Mouse (Mus musculus): ENCODE measurements around the gene Sorcs1. TPM values are rescaled to one million over a fixed set of nuclear protein-coding genes. Genes with fewer than 3 reads are reported as not detected.

Sorcs1 gene
- polyA plus RNA-seq, 1 experiment, result not detected

- H3K27me3 ChIP-seq (replicated peaks), result no peaks in the 10 kb centered on the region
- H3K36me3 ChIP-seq (replicated peaks; ENCODE audit: low read length), result no peaks in the 10 kb centered on the region
- TF ChIP-seq FLI1 (IDR thresholded peaks at IDR 0.05; ENCODE audit: low read length) (no peak), GATA1 (IDR thresholded peaks at IDR 0.05; ENCODE audit: borderline replicate concordance, low read length) (no peak)
- no peaks in the 10 kb centered on the region for H3K4me1 ChIP-seq
- 0 out of 2 replicates have a peak, but pooled peaks cover 2% of the 10 kb centered on the region for H3K9me3 ChIP-seq
- no peak overlapping the region for H3K4me3 ChIP-seq (replicated peaks)
Measured at GRCm38 (mm10) chr19:50196592-50196991, 481.9 kb downstream of the Sorcs1 start.

DNA sequence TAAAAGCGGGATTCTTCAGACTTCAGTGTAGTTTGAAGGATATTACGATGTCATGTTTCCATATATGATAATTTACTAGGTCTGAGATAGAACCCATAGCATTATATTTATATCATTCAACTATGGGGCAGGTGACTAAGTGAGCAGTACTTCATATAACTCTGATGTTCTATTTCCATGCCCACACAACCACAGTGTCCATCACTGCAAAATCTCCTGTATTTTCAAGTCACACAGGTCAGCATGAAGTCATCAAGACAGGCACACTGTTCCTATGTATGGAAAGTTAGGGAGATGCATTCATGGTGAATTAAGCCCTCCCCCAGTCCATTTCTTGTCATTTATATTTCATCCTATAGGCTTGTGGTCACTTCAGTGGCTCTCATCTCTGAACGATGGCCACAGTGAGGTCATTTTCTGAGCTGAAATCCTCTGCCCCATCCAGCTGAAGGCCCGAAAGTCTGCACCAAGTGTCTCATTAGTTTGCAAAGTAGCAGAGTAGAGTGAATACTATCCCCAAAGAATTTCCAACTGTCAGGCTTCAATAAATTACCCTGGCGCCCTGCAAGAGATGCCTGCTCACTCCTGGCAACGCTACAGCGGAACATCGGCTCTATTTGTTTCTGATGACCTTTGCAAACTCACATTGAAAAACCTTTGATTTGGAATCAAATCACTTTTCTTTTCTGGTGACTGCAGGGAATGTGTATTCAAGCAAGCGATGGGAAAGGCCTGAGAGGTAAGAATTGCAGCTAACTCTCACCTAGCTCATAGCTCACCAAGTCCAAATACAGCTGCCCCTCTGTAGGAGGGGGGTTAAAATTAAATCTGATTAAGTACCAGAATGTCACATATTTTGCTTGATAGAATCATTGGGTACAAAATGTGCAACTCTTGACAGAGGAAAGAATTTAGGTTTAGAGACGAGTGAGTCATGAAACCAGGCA, 492.4 kb downstream of the Sorcs1 start:
- Histone ChIP-seq H3K4me3 (replicated peaks) (no peak overlapping the region), H3K4me1 (no peaks in the 10 kb centered on the region; the same call in 1 of the 2 replicates), H3K36me3 (replicated peaks; ENCODE audit: low read length) (no peaks in the 10 kb centered on the region), H3K9me3 (no peaks in the 10 kb centered on the region), H3K27me3 (replicated peaks) (no peaks in the 10 kb centered on the region)
- TF ChIP-seq FLI1 (IDR thresholded peaks at IDR 0.05; ENCODE audit: low read length) (no peak), GATA1 (IDR thresholded peaks at IDR 0.05; ENCODE audit: borderline replicate concordance, low read length) (no peak)

GRCm38 (mm10) chr19:50184901-50185623, 493.4 kb downstream of the Sorcs1 start:
- Histone ChIP-seq H3K36me3 (replicated peaks; ENCODE audit: low read length) (no peaks in the 10 kb centered on the region), H3K9me3 (no peaks in the 10 kb centered on the region), H3K27me3 (replicated peaks) (no peaks in the 10 kb centered on the region), H3K4me1 (no peaks in the 10 kb centered on the region; the same call in 1 of the 2 replicates), H3K4me3 (replicated peaks) (peak overlapping the region; percentile 46)
- no peak for TF ChIP-seq FLI1 (IDR thresholded peaks at IDR 0.05; ENCODE audit: low read length)
- no peak for TF ChIP-seq GATA1 (IDR thresholded peaks at IDR 0.05; ENCODE audit: borderline replicate concordance, low read length)

DNA sequence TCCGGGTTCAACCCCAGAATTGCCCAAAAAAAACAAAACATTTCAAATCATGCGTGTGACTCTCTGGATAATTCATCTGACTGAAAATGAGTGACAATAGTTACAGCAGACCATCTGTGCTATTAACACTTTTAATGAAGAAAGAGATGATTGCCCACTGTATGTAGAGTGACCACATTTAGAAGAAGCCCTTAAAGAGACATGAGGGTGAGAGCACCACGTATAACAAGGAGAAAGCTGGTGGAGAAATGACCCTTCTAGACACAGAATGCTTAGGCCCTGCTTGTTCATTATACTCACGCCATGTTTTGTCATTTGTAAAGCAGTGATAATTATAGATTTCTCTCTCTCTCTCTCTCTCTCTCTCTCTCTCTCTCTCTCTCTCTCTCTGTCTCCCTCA, 499.6 kb downstream of the Sorcs1 start:
- Histone ChIP-seq H3K4me3 (replicated peaks) (no peak overlapping the region), H3K9me3 (no peaks in the 10 kb centered on the region), H3K36me3 (replicated peaks; ENCODE audit: low read length) (no peaks in the 10 kb centered on the region), H3K4me1 (no peaks in the 10 kb centered on the region), H3K27me3 (replicated peaks) (no peaks in the 10 kb centered on the region)
- TF ChIP-seq GATA1 (IDR thresholded peaks at IDR 0.05; ENCODE audit: borderline replicate concordance, low read length), result no peak
- TF ChIP-seq FLI1 (IDR thresholded peaks at IDR 0.05; ENCODE audit: low read length), result no peak

DNA sequence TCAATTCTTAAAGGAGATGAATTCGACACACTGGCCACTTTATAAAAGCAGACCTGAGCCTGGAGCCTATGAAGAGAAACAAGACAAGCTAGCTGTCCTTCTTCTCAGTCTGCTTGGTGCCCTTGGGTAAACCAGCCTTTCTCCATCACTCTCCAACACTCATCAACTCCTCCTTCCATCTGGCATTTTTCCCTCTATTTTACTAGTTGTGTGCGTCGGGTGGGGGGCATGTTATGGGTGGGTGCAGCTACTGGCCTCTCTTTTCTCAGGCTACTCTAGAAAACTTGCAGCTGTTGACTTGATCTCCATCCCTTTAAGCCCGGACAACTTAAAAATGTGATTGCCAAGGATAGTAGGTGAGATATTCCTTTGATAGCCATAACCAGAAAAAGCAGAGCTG, 500.3 kb downstream of the Sorcs1 start:
- Histone ChIP-seq H3K36me3 (replicated peaks; ENCODE audit: low read length) (no peaks in the 10 kb centered on the region), H3K4me1 (no peaks in the 10 kb centered on the region), H3K27me3 (replicated peaks) (no peaks in the 10 kb centered on the region), H3K9me3 (no peaks in the 10 kb centered on the region), H3K4me3 (replicated peaks) (no peak overlapping the region)
- TF ChIP-seq GATA1 (IDR thresholded peaks at IDR 0.05; ENCODE audit: borderline replicate concordance, low read length), result no peak
- TF ChIP-seq FLI1 (IDR thresholded peaks at IDR 0.05; ENCODE audit: low read length), result no peak

GRCm38 (mm10) chr19:50171849-50172248, 506.6 kb downstream of the Sorcs1 start:
- Histone ChIP-seq H3K27me3 (replicated peaks) (no peaks in the 10 kb centered on the region), H3K9me3 (no peaks in the 10 kb centered on the region), H3K36me3 (replicated peaks; ENCODE audit: low read length) (no peaks in the 10 kb centered on the region), H3K4me3 (replicated peaks) (no peak overlapping the region), H3K4me1 (no peaks in the 10 kb centered on the region)
- TF ChIP-seq GATA1 (IDR thresholded peaks at IDR 0.05; ENCODE audit: borderline replicate concordance, low read length) (no peak), FLI1 (IDR thresholded peaks at IDR 0.05; ENCODE audit: low read length) (no peak)

- H3K9me3 ChIP-seq, result no peaks in the 10 kb centered on the region; the same call in 1 of the 2 replicates
Measured at GRCm38 (mm10) chr19:50151111-50151510, 527.3 kb downstream of the Sorcs1 start.

GRCm38 (mm10) chr19:50145919-50146318, 532.5 kb downstream of the Sorcs1 start:
- TF ChIP-seq FLI1 (IDR thresholded peaks at IDR 0.05; ENCODE audit: low read length) (no peak), GATA1 (IDR thresholded peaks at IDR 0.05; ENCODE audit: borderline replicate concordance, low read length) (no peak)
- 0 out of 2 replicates have a peak, but pooled peaks cover 3% of the 10 kb centered on the region for H3K9me3 ChIP-seq
- H3K4me3 ChIP-seq (replicated peaks), result no peak overlapping the region
- no peaks in the 10 kb centered on the region for H3K36me3 ChIP-seq (replicated peaks; ENCODE audit: low read length)
- no peaks in the 10 kb centered on the region for H3K27me3 ChIP-seq (replicated peaks)
- no peaks in the 10 kb centered on the region for H3K4me1 ChIP-seq

More at GRCm38 (mm10) chr19:50151111-50151510, 527.3 kb downstream of the Sorcs1 start:
- no peak overlapping the region for H3K4me3 ChIP-seq (replicated peaks)
- no peaks in the 10 kb centered on the region for H3K4me1 ChIP-seq
- no peaks in the 10 kb centered on the region for H3K36me3 ChIP-seq (replicated peaks; ENCODE audit: low read length)
- TF ChIP-seq GATA1 (IDR thresholded peaks at IDR 0.05; ENCODE audit: borderline replicate concordance, low read length) (no peak), FLI1 (IDR thresholded peaks at IDR 0.05; ENCODE audit: low read length) (no peak)
- H3K27me3 ChIP-seq (replicated peaks), result no peaks in the 10 kb centered on the region

DNA sequence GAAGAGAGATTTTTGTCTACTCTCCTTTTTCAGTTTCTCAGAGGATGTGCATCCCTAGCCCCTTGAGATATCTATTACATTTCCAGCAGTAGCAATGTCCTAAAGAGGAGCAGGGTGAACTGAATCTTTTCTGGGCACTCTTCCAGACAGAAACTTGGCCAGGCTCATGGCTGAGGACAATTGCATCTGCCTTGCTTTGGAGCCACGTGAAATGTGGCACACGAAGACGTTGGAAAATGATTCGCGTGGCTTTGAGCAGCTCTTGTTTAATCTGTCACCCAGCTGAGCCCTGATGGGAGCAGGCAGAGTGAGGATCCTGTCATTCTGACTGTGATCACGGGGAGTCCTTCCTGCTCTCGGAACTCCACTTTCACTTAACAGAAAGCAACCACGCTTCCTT, 536.6 kb downstream of the Sorcs1 start:
- Histone ChIP-seq H3K4me1 (no peaks in the 10 kb centered on the region), H3K27me3 (replicated peaks) (no peaks in the 10 kb centered on the region), H3K36me3 (replicated peaks; ENCODE audit: low read length) (no peaks in the 10 kb centered on the region), H3K9me3 (peaks cover 8% of the 10 kb centered on the region; the same call in 1 of the 2 replicates), H3K4me3 (replicated peaks) (no peak overlapping the region)
- TF ChIP-seq FLI1 (IDR thresholded peaks at IDR 0.05; ENCODE audit: low read length) (no peak), GATA1 (IDR thresholded peaks at IDR 0.05; ENCODE audit: borderline replicate concordance, low read length) (no peak)
